Mouse (Mus musculus) stomach, postnatal 0 days (tissue): ENCODE results near the gene Tbc1d24.

Experiments
- CTCF ChIP-seq: IDR thresholded peaks from 2 replicates; pipeline ENCODE4 v1.5.1; 2016; ENCODE audit warnings: antibody characterized with exemption, low read depth, mild to moderate bottlenecking, moderate library complexity
- EP300 ChIP-seq: optimal IDR thresholded peaks from 2 replicates; pipeline ENCODE3; 2016; ENCODE audit warnings: antibody characterized with exemption

- TF ChIP-seq CTCF (no peak), EP300 (no peak)
Measured at GRCm38 (mm10) chr17:24156394-24156793, 49.0 kb downstream of the Tbc1d24 start.
